Mouse (Mus musculus) left cerebral cortex, adult 11 months (tissue): Measurements from ENCODE around the gene 4931428F04Rik.

Experiments
- DNase-seq: peaks from one replicate; pipeline ENCODE4 v3.0.0; 2022; ENCODE audit warnings: low spot score

Gene 4931428F04Rik

GRCm38 (mm10) chr8:105289805-105290460 lies at the start of gene 4931428F04Rik:
TSS of gene 4931428F04Rik (minus strand) at chr8:105289864.
- DNase-seq, result no peak

GRCm38 (mm10) chr8:105338992-105339391 lies 49.3 kb upstream of the 4931428F04Rik start:
- DNase-seq, result no peak

- no peak for DNase-seq
Observed at GRCm38 (mm10) chr8:105336373-105337130, 46.9 kb upstream of the 4931428F04Rik start.

GRCm38 (mm10) chr8:105332523-105332922 lies 42.9 kb upstream of the 4931428F04Rik start:
- no peak for DNase-seq

- no peak for DNase-seq
Observed at GRCm38 (mm10) chr8:105331931-105332330, 42.3 kb upstream of the 4931428F04Rik start.

- DNase-seq, result no peak
Observed at GRCm38 (mm10) chr8:105331469-105331868, 41.8 kb upstream of the 4931428F04Rik start.

GRCm38 (mm10) chr8:105330325-105330724 lies 40.7 kb upstream of the 4931428F04Rik start:
- DNase-seq, result no peak

GRCm38 (mm10) chr8:105326968-105327367 lies 37.3 kb upstream of the 4931428F04Rik start:
- no peak for DNase-seq

GRCm38 (mm10) chr8:105326141-105326672 lies 36.5 kb upstream of the 4931428F04Rik start, which contains the start of the genes Lrrc29 and Tmem208:
TSS of gene Lrrc29 (minus strand) at chr8:105326278.
TSS of gene Tmem208 (plus strand) at chr8:105326354.
- peak; percentile 95 for DNase-seq

GRCm38 (mm10) chr8:105325641-105326093 lies 36.0 kb upstream of the 4931428F04Rik start:
- no peak for DNase-seq

GRCm38 (mm10) chr8:105323183-105323582 lies 33.5 kb upstream of the 4931428F04Rik start:
- no peak for DNase-seq

- no peak for DNase-seq
Observed at GRCm38 (mm10) chr8:105318662-105319190, 29.1 kb upstream of the 4931428F04Rik start.

GRCm38 (mm10) chr8:105317941-105318340 lies 28.3 kb upstream of the 4931428F04Rik start:
- no peak for DNase-seq

- DNase-seq, result no peak
Observed at GRCm38 (mm10) chr8:105315073-105315769, 25.6 kb upstream of the 4931428F04Rik start.

- DNase-seq, result no peak
Observed at GRCm38 (mm10) chr8:105313622-105314402, 24.1 kb upstream of the 4931428F04Rik start.

GRCm38 (mm10) chr8:105312891-105313481 lies 23.3 kb upstream of the 4931428F04Rik start:
- no peak for DNase-seq

GRCm38 (mm10) chr8:105311718-105312117 lies 22.1 kb upstream of the 4931428F04Rik start:
- no peak for DNase-seq

- DNase-seq, result no peak
Observed at GRCm38 (mm10) chr8:105310118-105310517, 20.5 kb upstream of the 4931428F04Rik start.

- no peak for DNase-seq
Observed at GRCm38 (mm10) chr8:105309142-105309847, 19.6 kb upstream of the 4931428F04Rik start.

GRCm38 (mm10) chr8:105308428-105308827 lies 18.8 kb upstream of the 4931428F04Rik start:
- no peak for DNase-seq
